Mouse (Mus musculus) liver, embryonic 14.5 days (tissue): ENCODE data around the gene Eva1c.

Experiments
- CTCF ChIP-seq: IDR thresholded peaks from 2 replicates; pipeline ENCODE4 v1.5.1; 2016; ENCODE audit warnings: antibody characterized with exemption, low read depth, control low read depth
- EP300 ChIP-seq: IDR thresholded peaks from 2 replicates; pipeline ENCODE4 v1.6.1; 2016; ENCODE audit warnings: antibody characterized with exemption, low read depth

DNA sequence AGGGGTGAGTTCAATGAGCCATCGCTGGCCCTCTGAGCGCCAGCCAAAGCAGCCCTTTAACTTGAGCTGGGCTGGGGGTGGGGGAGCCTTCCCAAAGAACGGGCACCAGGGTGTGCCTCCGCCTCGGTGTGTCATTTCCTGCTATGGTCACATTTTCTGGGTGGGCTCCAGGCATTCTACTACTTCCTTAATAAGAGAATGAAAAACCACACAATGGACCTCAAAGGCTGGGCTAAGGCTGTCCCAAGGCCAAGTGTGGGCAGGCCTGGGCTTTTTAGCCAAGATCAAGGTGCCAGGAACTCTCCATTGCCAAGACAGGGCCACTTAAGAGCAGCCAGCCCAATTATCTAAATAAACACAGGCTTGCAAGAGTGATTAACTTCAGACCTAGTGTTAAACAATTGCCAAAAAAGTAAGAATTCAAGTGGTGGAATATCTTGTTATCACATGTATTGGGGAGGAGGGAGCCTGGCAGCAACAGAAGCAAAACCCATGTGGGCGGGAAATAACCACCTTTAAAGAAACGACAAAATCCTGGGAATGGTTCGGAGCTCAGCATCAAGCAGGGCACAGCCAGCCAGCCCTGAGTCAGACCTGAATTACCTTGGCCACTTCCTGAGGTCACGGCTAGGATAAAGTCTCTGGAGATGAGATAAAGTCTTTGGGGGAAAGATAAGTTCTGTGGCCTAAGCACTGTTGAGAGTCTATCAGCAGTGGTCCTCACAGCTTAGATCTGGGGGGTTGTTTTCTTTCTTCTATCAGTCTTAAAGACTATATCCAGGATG lies 59.5 kb downstream of the Eva1c start:
- TF ChIP-seq CTCF (no peak), EP300 (no peak)
